Mouse (Mus musculus) spleen, postnatal 36 days (tissue): ENCODE measurements around the gene Gprin1.
A peak's percentile ranks its signal among the peaks of the same experiment; 100 is the strongest.
"Not testable (repeated sequence)": the region's sequence is repeated elsewhere in the genome, so short reads cannot be mapped to it uniquely, and the experiment has no call there.

Source experiments
- DNase-seq, 2 experiments: peaks; one replicate each; pipeline ENCODE4 v3.0.0; 2022; ENCODE audit warnings: low spot score in 2 of 2, mixed read lengths in 1 of 2

Gene Gprin1

DNA sequence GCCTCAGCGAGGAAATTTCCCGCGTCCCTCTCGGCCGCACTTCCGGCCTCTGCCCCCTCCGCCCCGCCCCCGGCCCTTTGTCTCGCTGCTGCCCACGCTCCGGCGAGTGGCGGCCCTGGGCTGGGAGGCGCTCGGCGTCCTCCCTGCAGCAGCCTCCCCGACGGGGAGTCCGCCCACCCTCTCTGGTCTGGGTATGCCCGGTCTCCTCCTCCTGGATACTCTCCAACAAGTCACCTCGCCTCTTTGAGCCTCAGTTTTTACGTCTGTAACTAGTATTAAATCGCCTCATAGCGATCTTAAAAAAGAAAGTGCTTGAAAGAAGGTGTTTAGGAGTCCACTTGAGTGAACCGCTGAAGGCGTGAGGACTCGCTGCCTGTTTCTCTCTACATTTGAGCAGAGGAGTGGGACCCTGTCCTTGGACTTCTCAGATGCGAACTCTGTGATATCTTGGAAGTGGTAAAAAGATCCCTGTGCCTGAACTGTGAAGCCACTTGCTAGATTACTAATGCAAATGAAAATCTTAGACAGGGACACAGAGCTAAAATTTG, at the start of gene Gprin1:
TSS of gene Gprin1 (minus strand) at position 11 of the 548 bp plus-strand sequence.
- DNase-seq, result no peak

DNA sequence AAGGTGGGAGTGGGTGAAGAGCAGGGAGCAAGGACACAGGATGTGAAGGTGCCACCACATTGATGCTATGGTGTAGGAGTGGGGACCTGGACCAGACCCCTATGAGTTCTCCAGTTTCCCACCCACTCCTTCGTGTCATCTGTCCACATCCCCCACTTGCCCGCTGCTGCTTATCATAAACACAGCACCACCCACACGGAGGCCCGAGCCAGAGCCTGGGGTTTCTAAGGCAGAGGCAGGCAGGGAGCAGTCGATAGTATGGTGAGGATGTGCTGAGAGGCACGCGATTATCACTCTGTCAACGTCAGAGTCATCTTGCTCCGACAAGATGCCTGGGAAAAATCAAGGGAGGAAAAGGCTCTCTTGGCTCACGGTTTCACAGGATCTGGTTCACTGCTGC, 49.1 kb upstream of the Gprin1 start:
- DNase-seq, result no peak

DNA sequence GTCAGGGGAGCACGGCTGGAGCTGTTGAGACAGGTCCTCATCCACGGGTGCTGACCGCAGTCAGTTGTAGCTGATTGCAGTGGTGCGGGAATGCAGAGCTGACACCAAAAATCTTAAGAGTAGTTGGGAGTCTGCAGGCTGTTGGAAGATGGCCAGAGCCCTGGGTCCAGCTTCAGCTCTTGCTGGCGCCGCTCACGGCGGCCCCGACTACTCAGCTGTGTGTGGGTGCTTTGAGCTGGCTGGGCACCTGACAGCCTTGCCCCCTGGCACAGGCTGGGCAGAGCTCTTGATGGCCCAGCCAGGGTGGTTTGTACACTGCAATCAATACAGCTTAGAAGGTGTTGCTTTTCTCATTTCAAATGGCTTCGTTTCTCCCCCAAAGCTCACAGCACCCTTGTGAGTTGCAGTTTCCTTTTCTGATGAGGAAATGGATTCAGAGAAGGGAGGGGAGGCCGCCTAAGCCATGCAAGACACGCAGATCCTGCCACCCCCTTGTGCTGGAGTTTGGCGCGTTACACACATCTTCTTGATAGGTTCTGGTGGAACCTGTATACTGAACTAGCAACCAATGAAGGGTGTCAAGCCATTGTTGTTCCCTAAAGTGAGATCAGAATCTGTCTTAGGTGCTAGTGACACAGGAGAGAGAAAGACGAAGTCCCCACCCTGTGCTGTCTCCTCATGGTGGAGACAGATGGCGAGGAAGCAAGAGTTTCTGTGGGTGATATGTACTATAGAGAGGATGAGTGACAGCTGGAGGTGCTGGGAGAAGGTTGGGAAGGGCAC, 48.4 kb upstream of the Gprin1 start:
- DNase-seq, result no peak

DNA sequence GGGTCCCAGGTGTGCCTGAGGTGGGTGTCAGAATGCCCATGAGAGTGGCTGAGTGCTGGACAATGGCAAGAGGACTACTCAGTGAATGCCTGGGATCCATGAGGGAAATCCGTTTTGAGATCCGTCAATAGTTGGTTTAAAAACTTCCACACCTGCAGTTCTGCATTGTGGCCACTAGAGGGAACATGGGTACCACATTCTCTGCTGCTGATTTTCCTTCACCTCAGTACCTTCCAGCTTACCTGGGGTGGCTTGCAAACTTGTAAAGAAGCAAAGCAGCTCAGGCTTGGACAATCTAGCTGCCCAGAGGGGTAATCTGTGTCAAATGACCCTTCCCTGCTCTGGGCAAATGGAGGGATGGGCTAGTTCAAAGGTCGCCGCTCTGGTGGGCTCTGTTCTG, 47.7 kb upstream of the Gprin1 start:
- DNase-seq, result peak in 1 of 2 experiments; percentile 12

DNA sequence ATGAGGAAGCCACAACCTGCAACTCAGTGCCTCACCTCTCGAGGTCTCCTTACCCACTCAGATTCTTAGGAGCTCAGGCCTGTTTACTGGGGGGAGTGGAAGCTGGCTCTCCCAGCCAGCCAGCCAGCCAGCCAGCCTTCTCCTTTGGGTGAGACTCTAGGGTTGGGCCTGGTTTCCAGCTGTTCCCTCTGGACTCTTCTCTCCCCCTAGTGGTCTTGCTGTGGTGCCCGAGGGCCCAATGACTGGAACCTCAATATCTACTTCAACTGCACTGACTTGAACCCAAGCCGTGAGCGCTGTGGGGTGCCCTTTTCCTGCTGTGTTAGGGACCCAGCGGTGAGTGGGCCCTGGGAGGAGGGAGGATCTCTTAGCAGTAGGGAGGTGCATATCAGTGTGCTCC, 45.2 kb upstream of the Gprin1 start:
- DNase-seq, result no peak

DNA sequence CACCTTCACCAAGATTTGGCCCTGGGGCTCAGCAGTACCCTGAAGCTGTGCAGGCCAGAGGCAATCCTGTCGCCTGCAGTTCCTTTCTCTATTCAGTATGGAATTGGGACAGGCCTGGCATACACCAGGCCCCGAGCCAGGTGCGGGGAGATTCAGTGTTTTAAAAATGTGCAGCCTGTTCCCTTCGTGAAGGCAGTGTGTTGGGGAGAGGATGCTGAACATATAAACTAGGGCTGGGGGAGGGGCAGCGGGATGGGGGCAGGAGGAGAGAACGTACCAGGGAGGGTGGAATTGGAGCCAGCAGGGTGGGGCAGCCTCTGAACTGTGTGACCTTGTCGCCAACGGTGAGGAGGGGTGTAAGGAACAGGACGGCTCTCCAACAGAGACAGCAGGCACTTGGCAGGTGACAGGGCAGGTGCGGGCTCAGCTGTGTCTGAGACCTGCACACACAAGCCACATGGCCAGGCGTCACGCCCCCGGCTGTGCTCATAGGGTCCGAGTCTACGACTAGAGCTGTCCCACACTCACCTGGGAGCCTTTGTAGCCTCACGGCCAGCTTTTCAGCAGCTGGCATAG, 44.4 kb upstream of the Gprin1 start:
- no peak for DNase-seq

DNA sequence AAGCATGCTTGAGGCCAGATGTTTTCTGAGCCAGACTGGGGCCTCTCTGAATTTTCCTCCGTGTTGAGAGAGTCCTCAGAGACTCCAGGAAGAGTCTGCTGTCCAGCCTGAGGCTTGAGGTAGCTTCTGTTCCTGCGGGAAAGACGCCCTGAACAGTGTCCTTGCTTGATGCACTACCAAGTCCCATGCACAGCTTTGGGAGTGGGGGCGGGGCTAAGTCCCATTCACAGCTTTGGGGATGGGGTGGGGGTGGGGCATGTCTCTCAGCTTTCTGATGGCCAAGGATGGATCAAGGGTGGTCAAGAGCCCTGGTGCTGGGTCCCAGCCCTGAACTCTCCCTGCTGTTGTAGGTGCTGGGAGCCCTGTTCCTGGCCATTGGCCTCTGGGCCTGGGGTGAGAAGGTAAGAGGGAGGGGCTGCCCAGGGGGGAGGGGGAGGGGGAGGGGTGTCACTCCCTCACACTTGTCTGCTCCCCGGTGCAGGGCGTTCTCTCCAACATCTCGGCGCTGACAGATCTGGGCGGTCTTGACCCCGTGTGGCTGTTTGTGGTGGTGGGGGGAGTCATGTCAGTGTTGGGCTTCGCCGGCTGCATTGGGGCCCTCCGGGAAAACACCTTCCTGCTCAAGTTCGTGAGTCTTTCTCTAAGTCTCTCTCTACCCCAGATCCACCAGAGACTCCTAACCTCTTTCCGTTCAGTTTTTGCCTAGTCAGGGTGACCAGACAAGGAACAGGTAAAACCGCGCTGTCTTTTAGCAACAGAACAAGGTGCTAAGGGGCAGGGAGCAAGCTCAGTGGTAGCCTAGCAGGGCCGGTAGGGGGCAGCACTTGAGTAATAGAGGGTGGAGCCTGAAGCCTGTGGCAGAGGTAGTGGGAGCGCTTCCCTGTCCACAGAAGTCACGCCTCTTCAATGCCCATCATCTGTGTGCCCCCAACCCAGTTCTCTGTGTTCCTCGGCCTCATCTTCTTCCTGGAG, 42.9 kb upstream of the Gprin1 start:
- DNase-seq, result no peak

DNA sequence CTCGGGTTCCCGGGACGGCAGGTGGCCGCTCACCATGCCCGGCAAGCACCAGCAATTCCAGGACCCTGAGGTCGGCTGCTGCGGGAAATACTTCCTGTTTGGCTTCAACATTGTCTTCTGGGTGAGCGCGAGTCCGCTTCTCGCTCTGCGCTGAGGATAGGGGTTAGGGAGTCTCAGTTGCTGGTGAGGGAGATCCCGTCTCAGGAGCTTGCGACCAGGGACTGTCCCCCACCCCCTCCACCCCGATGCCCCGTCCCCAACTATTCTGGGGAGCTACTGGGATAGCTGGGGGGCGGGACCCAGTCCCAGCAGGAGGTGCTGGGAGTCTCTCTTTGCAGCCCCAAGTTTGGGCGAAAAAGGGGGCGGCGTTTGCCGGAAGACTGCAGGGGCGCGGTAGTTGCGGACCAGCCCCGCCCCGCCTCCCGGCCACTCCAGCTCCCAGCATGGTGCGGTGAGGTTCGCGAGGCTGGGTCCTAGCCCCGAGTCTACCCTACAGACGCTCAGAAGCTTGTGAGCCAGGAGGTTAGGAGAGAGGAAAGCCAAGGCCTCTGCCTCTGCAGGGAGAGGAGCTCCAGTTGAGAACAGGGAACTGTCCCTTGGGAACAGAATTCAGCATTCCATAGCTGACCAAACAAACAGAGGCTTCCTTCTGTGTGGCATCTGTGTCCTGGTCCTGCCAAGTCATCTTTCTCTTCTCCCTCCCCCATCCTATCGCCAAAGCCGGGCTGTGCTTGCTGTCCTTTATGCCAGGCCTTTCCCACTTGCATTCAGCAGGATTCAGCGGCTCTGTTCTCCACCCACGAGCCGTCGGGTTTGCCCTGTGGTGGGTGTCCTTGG, 40.1 kb upstream of the Gprin1 start:
- no peak for DNase-seq

DNA sequence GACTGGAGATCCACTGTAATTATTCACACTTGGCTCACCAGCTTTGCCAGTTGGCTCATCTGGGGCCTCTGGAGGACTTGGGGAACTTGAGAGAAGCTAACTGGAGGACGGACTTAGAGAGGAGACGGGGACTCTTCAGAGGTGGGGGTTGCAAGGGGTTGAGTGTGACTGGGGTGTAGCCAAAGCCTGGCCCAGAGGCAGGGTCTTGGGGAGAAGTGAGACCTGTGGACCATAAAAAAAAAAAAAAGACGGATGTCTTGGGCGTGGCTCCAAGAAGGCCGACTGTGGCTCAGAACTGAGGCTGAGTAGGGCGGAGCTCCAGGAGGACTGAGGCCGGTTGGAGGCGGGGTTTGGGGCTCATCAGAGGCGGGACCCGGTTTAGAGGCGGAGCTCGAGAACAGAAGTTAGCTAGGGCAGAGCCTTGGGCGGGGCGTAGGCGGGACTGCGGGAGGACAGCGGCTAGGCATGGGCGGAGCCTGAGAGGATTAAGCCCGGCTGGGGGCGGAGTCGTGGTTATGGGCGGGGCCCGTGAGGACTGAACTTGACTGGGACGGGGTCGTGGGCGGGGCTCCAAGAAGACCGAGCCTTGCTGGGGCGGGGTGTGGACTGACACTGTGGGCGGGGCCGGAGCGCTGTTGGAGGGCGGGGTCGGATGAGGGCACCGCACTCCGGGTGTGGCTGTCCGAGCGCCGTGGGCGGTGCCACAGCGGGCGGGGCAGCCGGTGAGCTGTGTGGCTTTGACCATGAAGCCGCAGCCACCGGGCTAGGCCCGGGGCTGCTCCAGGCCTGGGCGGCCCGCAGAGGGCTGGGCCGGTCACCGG, 39.3 kb upstream of the Gprin1 start, which contains the start of gene Tspan17:
TSS of gene Tspan17 (plus strand) at position 638 of the 821 bp plus-strand sequence.
- DNase-seq, result peak; percentile 90 to 91

DNA sequence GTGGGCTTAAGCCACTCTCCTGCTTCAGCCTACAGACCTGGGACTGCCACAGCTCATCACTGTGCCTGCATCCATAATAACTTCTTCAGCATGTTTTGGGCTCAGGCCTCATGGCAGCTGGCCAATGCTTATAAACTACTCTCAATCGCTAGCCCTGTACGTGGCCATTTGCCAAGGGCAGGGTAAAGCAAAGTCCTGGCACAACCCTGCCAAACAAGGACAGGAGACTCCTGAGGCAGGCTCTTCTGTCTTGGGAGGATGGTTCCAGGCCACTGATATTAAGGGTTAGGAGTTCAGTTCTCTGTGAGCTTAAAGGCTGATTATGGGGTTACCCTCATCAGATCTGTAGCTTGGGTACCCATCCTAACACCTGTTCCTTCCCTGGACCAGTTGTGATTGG, 37.9 kb upstream of the Gprin1 start:
- DNase-seq, result not testable (repeated sequence)

DNA sequence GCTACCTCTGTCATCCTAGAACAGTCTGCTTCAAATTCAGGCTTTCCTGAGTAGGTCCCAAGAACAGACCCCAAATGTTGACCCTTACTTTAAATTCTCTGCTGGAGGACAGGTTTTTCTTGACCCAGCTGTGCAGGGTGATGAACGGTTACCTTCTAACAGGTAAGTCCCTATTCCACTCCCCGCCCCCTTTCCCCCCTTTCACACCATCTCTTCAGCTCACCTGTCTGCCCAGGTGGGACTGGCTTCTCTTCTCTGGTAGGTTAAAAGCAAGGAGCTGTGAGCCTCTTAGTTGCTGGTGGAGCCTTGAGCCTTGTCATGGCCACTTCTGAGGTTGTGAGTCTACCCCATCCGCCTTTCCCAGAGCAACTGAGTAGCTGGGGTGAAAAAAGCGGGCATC, 34.0 kb upstream of the Gprin1 start, which contains the start of gene Eif4e1b:
TSS of gene Eif4e1b (plus strand) at position 301 of the 400 bp plus-strand sequence.
- DNase-seq, result no peak

DNA sequence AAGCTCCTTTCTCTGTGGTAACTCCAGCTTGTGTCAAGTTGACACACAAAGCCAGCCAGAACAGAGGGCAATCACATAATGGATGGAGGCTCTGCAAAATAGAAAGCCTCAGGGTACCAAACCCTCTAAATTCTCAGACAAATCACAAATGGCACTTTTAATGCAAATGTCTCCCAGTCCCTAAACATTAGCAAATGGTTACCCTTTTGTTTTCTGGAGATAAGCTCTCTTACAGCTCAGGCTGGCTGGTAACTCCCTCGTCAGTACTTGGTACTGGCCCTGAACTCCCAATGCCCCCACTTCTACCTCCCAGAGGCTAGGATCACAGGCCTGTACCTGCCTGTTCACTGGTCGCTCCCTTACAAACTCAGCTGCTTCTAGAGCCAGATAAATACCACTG, 33.6 kb upstream of the Gprin1 start:
- no peak for DNase-seq

DNA sequence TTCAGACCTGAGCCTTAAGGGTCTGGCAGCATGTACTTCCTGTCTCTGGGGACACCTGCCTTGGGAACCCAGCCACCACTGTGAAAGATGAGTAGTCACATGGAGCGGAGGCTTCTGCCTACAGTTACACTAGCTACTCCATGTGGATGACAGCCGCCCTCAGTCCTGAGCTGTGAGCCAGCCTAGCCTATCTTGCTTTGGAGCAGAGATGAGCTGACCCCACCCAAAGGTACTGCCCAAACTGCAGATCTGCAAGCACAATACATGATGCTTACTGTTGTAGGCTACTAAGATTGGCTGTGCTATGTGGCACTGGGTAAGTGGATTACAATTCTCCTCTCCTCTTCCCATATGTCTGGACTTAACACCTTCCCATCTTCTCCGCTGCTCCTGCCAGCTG, 31.4 kb upstream of the Gprin1 start:
- no peak for DNase-seq

DNA sequence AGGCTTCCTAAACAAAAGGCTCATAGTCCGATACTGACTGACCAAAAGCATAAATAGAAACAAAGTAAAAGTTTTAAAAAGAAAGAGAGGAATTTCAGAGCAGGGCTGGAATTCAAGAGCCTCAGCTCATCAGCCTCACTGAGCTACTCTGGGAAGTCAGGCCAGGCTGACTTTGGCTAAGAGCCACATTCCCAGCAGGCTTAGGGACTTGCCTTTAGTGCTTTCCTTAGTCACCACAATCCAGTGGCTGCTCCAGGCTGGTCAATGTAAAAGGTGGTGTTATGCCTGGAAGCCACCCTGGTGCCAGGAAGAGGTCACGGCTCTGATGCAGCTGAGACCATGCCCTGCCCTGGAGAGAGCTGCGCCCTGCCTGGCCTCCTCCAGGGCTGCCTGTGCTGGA, 30.9 kb upstream of the Gprin1 start:
- DNase-seq, result no peak

DNA sequence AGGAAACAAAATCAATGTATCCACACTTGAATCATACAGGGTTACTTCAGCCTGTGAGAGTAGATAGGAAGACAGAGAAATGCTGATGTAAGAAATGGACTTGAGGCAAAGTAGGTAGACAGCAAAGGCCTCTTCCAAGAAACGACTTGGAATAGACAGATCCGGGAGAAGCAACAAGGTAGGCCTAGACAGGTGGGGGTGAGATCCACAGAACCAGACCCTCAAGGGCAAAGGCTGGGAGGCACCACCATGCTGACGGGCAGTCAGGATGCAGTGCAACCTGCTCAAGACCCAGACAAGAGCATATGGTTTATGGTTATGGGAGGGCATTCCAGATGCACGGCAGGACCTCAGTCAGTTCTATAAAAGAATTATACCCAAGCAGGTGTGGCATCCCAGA, 17.3 kb upstream of the Gprin1 start:
- no peak for DNase-seq

DNA sequence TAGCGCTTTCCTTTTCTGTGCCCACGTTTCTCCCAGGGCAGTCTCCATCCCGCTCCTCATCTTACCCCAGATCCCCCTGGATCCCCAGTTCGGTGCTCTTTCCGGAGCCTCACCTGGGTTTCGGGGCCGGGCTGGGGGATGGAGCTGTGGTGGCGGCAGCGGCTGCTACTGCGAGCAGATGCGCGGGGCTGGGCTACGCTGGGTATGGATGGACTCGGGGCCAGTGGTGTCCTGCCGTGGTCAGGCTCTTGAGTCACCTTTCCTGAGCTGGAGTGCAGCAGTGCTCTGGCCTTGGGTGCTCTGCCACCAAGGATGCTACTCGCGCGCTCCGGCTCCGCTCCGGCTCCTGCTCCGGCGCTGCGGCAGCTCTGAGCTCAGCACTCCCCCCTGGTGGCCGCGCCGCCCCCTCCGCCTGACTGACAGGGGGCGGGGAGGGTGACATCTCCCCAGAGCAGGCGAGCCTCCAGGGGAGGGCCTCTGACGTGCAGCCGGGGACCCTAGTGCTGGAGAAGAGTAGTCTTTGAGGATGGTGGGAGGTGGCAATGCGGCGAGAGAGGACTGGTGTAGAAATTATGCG, 16.6 kb upstream of the Gprin1 start, which contains the start of gene Sncb:
TSS of gene Sncb (minus strand) at position 404 of the 577 bp plus-strand sequence.
- peak; percentile 17 to 32 for DNase-seq

DNA sequence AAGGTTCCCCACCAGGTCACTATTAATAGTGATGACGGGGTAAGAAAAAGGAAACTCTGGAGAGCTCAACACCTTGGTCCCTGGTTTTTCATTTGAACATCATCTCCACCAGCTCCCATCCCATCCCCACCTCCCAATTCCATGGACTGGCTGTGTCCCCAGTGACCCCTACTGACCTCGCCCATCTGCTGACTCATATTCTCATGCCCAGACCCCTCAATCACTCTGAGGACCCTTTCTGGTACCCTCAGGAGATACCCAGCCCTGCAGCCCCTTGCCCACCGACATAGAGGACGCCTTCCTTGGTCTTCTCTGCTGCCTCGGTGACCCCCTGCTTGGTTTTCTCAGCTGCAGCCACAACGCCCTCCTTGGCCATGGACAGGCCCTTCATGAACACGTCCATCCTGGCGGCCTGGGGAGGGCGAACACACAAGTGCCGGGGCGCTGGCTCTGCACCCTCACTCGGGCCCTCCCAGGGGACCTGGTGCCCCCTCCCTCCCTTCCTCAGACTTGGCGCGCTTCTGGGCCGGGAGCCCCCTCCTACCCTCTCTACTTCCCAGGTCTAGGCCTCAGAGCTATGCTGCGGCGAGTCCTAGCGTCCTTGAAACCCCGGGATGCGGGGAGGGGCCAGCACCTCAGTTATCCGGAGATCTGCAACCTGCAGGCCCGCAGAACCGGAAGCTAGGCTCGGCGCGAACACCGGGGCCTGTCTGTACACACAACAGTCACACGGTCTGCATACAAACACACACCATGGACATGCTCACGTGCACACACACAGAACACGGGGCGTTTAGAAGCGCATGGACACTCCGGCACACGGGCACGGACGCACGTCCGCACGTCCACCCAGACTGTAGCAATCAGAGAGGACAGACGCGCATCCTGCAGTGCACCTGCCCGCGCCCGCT, 15.9 kb upstream of the Gprin1 start:
- DNase-seq, result no peak

DNA sequence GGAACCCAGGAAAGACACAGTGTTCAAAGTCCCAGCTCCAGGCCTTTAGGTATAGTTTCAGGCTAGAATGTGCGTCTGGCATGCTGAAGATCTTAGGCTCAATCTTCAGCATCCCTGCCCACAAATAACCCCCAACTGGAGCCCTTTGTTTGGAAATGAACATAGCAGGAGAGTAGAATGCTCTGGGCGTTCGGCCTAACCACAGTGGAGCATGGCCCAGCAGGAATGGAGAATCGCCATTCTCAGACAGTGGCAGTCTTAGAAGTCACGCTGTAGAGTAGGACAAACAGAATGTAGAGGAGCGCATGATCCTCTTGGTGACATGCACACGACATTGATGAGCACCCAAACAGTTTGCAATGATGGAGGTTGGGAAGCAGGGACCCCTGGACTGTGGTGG, 11.2 kb upstream of the Gprin1 start:
- DNase-seq, result no peak
